ENCODE assay signal across 23 mouse cellular contexts in genomic region chr15:95970691-95971090, GRCm38 (mm10).
"Had no signal": no experiment of that assay in that cellular context is flagged by ENCODE, and none has a peak within 500 bp of the region (broad histone marks: within the 10 kb centered on the region; RNA-seq: fewer than 3 reads in every experiment).

No protein-coding gene starts in this region.

- H3K4me1 ChIP-seq: heart, embryonic 13.5 days; heart, embryonic 15.5 days; hindbrain, embryonic 15.5 days; limb, embryonic 10.5 days; liver, embryonic 13.5 days had no signal

- H3K9me3 ChIP-seq: heart, embryonic 13.5 days; heart, embryonic 15.5 days; hindbrain, embryonic 13.5 days; hindbrain, embryonic 15.5 days; kidney, embryonic 15.5 days; limb, embryonic 10.5 days; limb, embryonic 12.5 days; liver, embryonic 13.5 days had no signal

- ATAC-seq: hindbrain, postnatal 0 days; intestine, embryonic 16.5 days had no signal

- H3K36me3 ChIP-seq: hindbrain, embryonic 15.5 days had no signal

- H3K4me3 ChIP-seq: heart, embryonic 13.5 days; heart, embryonic 15.5 days; hindbrain, embryonic 13.5 days; hindbrain, embryonic 15.5 days; kidney, embryonic 15.5 days; layer of hippocampus, adult 2 months; left cerebral cortex, adult 2 months; limb, embryonic 10.5 days; limb, embryonic 12.5 days; liver, embryonic 13.5 days had no signal

- DNase-seq: gastrocnemius, postnatal 14 days; gastrocnemius, postnatal 36 days; heart, adult 18-20 months; heart, postnatal 36 days; kidney, adult 11 months; kidney, adult 2 months; kidney, postnatal 14 days; liver; liver, embryonic 13.5 days had no signal

- H3K4me2 ChIP-seq: heart, embryonic 11.5 days; heart, embryonic 13.5 days; heart, embryonic 15.5 days; hindbrain, embryonic 13.5 days; hindbrain, embryonic 15.5 days; kidney, embryonic 15.5 days; limb, embryonic 12.5 days; liver, embryonic 11.5 days; liver, embryonic 13.5 days had no signal

- H3K9ac ChIP-seq: heart, embryonic 13.5 days; heart, embryonic 15.5 days; hindbrain, embryonic 13.5 days; hindbrain, embryonic 15.5 days; kidney, embryonic 15.5 days; limb, embryonic 12.5 days; liver, embryonic 13.5 days had no signal

- H3K27me3 ChIP-seq: heart, embryonic 13.5 days; heart, embryonic 15.5 days; hindbrain, embryonic 13.5 days; hindbrain, embryonic 15.5 days; kidney, embryonic 15.5 days; limb, embryonic 12.5 days; liver, embryonic 13.5 days had no signal

- H3K27ac ChIP-seq: heart, embryonic 13.5 days; heart, embryonic 15.5 days; hindbrain, embryonic 13.5 days; hindbrain, embryonic 15.5 days; hindbrain, postnatal 0 days; kidney, embryonic 15.5 days; kidney, postnatal 0 days; layer of hippocampus, adult 2 months; left cerebral cortex, adult 2 months; limb, embryonic 10.5 days; limb, embryonic 12.5 days; liver, embryonic 13.5 days had no signal
